Mouse (Mus musculus) T-helper 2 cell (primary cell): ENCODE measurements around the gene Rims1.

Experiments used
- in situ Hi-C: fragments of 300-600 bp; cut with MboI, MseI; formaldehyde crosslinking; loops from one replicate; pipeline ENCODE4 v1.15.1; 2025; ENCODE audit warnings: high pct_unique_total_duplicates

Rims1 gene

GRCm38 (mm10) chr1:22386361-22386760, 419.4 kb downstream of the Rims1 start:
- in situ Hi-C loops, result no loop called here

DNA sequence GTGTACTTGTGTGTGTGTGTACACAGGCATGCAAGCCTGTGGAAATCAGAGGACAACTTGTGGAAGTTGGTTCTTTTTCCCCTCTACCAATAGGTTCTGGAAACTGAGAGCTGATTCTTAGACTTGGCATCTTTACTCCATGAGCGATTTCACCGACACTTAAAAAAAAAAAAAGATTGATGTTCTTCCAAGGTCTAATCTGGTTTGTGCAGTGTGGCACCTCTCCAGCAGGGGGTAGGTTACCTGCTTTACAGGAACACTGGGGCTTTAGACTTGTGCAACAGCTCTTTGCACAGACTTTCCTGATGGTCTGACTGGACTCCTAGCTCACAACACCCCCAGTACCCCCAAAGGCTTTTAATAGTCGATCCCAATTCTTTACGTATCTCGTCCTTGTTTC, 428.1 kb downstream of the Rims1 start:
- in situ Hi-C loops, result no loop called here

- in situ Hi-C loops, result no loop called here
These were observed 428.7 kb downstream of the Rims1 start for GRCm38 (mm10) chr1:22377062-22377461.

DNA sequence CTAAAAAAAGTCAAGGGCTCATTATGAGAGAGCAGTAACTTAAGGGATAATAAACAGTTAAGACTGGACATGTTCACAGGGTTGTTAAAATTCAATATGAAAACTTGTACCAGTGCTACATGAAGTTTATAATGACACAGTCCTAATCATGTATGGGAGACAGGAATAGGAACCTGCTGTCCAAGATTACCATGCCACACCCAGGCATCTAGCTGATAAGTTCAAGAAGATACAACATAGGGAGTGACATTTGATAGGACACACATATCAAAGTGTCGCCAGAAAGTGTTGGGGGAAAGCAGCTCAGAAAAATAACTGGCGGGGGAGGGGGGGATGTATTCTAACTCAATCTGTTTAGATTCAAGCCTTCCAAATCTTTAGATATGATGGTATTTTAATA, 449.6 kb downstream of the Rims1 start:
- in situ Hi-C loops, result no loop called here

- in situ Hi-C loops, result no loop called here
These were observed 452.1 kb downstream of the Rims1 start for GRCm38 (mm10) chr1:22353687-22354086.

DNA sequence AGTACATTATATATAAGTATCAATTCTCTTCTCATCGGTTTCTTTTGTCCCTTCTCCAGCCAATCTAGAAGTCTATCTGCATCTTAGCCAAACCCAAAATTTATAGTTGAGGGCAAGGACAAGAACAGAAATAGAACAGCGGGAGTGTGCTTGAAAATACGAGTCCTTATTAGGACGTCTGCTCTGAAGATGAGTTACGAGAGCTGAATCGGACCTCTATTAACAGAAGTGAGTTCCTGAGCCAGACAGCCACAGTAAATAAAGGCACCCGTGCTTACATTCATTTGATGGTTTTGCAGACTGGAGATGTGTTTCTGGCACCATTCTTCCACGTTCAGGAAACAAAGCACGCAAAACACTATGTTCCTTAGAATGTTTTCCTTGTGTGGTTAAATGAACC, 466.9 kb downstream of the Rims1 start:
- in situ Hi-C loops, result no loop called here

DNA sequence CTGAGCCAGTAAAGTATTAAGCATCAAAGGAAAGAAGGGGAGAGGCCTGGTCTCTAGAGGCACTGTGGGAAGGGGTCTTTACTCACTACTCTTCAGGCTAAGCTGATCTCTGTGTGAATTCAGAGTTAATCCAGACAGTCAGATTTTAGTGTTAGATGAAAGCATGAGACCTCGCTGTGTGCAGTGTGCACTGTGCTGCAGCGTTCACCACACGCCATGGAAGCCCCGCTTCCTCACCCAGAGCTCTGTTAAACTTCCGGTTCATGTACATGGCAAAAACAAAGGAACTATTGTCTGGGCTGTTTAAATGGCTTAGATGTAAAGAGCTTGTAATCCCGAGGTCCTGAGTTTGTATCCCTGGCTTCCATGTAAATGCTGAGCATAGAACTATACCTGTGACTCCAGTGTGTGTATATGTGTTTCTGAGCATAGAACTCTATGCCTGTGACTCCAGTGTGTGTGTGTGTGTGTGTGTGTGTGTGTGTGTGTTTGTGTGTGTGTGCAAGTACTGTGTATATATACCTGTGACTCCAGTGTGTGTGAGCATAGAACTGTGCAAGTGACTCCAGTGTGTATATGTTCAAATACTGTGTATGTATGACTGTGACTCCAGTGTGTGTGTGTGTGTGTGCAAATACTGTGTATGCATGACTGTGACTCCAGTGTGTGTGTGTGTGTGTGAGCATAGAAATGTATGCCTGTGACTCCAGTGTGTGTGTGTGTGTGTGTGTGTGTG, 484.7 kb downstream of the Rims1 start:
- in situ Hi-C loops, result no loop called here

DNA sequence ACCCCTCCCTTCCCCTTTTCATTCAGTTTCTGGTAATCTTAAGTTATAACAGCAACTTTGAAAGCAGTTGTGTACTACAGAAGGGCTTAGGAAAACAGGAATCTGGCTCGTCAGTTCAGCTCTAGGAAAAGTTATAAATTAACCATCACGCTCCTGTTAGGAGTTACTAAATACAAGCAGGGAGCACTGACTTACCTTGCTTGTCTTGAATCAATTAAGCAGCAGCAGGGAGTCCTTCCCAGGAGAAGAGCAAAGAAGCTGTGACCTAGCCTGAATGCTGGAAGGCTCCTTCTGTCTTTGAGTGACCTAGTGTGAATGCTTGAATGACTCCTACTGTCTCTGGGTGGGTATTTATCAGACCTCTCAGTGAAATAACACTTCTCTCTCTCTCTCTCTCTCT, 490.3 kb downstream of the Rims1 start:
- in situ Hi-C loops, result no loop called here

- in situ Hi-C loops, result no loop called here
These were observed 494.3 kb downstream of the Rims1 start for GRCm38 (mm10) chr1:22311471-22311870.

DNA sequence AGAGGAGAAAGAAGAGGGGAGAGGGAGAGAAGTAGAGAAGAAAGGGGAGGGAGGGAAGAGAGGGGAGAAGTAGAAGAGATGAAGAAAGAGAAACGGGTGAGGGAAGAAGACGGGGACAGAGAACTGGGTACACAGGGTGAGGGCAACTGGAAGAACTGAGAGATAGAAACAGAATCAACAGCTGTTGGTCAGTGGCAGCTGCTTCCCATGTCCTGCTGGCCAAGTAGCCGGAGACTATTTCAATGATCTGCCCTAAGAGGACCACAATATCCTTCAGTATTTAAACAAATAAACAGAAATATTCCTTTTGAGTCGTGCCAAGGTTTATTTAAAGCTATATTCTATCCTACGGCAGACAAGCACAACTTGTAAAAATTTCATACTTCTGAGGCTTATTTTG, 499.3 kb downstream of the Rims1 start:
- in situ Hi-C loops, result no loop called here

GRCm38 (mm10) chr1:22305932-22306331, 499.9 kb downstream of the Rims1 start:
- in situ Hi-C loops, result no loop called here

DNA sequence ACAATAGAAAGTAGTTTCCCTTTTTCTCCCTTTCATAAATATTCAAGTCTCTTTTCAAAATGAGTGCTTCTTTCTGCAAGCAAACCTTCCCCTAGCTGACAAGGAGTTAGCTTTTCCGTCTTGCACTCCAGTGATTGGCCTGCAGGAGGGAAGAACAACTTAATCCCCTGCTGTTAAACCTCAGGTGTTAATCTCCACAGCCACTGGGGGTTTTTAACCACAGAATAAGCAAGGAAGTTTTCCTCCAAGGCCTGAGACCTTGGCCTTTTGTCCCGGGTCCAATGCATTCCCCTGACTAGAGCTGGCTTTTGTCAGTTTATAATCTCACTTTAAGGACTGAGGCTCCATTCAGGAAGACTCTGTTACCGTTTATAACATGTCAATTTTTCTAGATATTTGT, 511.8 kb downstream of the Rims1 start:
- in situ Hi-C loops, result no loop called here

- in situ Hi-C loops, result no loop called here
These were observed 512.5 kb downstream of the Rims1 start for GRCm38 (mm10) chr1:22293310-22293709.

GRCm38 (mm10) chr1:22286807-22287206, 519.0 kb downstream of the Rims1 start:
- in situ Hi-C loops, result no loop called here

DNA sequence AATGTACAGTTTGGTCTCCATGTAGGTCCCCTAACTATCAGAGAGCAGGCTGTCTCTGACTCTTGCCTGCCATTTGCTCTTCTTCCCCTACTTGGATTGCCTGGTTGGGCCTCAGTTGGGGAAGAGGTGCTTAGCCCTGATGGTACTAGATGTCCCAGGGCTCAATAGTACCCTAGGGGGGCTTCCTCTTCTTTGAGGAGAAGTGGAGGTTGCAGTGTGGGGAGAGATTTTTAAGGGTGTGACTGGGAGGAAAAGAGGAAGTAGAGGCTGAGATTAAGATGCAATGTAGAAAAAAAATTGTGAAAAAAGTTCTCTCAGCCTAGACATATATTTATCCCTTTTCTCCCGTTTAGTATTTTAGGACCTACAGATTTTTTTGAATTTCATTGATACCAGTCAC, 525.8 kb downstream of the Rims1 start:
- in situ Hi-C loops, result no loop called here

DNA sequence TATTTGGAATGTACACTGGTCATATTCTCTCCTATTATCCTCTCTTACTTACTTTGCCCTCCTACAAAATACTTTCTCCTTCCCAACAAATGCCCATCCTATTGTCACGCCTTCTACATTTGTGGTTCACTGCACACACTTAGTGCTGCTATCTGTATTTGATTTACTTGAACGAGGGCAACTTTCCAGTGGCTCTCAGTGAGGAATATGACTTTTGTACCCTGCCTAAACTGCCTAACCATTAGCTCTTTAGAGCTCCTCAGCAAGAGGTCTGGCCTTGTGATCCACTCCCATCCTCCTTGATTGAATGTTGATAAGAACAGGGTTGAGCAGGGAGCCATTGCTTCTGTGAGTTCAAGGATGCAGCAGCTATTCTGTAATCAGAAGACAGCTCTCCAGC, 531.7 kb downstream of the Rims1 start:
- in situ Hi-C loops, result loop anchor here (5.0 to 25.0 kb wide), 2 partner anchors 867 to 1112 kb away; no protein-coding TSS in a partner anchor

DNA sequence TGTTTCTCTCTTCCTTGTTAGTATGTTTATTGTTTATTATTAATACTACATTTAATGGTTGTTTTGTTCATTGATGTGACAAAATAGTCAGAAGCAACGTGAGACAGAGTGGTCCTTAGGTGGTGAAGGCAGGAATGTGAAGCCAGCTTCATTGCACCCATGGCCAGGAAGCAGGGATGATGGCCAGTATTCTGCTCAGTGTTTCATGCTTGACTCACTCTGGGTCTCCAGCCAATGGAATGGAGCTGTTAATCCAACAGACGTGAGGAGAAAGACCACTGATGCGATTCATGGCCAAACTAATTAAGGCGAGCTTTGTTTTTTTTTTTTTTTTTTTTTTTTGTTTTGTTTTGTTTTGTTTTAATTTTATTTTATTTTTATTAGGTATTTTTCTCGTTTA, 535.7 kb downstream of the Rims1 start:
- in situ Hi-C loops, result loop anchor here (5.0 to 25.0 kb wide), 2 partner anchors 863 to 1108 kb away; no protein-coding TSS in a partner anchor

DNA sequence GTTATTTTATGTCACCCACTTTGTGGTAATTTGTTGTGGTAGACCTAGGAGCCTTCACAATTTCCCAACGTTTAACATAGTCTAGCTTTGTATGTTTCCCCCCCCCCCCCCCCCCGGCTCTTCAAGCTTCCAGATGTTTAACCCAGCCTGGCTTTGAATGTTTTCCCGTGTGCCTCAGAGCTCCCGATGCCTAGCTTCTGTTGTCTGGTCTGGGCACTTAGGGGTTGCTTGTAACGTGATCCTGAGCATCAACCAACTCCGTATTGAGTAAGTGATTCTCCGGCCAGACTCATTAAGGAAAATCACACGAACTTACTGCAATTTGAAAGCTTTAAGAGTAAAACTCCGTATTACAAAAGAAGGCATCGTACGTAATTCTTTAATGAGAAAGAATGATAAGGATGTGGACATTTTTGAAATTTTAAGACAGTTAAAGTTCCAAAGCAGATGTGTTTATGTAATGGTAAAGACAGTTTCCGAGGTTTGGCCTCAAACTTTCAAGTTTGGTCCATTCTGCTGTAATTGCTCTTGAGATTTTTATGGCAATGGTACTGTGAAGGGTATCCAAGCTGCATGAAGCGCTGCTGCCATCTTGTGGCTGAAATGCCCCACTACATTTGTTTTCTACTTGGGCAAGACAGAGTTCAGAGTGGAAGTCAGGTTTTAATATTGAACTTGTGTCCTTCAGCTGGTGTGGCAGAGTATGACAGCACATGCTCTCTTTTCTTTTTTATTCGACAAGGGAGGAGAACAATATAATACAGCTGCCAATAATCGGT, 537.0 kb downstream of the Rims1 start:
- in situ Hi-C loops, result loop anchor here (10.0 to 25.0 kb wide), 2 partner anchors 744 to 1106 kb away; no protein-coding TSS in a partner anchor

DNA sequence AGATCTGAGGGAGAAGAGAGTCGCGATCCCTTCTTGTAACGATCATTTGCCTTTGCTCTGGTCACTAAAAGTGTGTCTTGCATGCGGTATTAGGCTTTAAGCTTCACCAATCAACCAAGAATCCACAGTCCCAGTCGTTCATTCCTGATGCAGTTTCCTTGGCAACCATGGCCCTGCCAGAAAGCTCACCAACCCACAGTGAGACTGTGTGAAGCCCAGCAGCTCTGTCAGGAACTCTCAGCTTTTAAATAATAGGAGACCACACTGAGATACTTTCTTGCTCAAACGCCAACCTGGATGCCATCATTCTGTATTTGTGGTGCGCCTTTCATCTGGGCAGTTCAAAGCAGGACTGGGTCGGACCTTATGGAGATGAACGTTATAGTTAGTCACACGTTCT, 539.3 kb downstream of the Rims1 start:
- in situ Hi-C loops, result loop anchor here (10.0 to 25.0 kb wide), 2 partner anchors 742 to 1104 kb away; no protein-coding TSS in a partner anchor

GRCm38 (mm10) chr1:22265528-22265927, 540.3 kb downstream of the Rims1 start:
- in situ Hi-C loops, result loop anchor here (10.0 to 25.0 kb wide), 2 partner anchors 741 to 1103 kb away; no protein-coding TSS in a partner anchor

DNA sequence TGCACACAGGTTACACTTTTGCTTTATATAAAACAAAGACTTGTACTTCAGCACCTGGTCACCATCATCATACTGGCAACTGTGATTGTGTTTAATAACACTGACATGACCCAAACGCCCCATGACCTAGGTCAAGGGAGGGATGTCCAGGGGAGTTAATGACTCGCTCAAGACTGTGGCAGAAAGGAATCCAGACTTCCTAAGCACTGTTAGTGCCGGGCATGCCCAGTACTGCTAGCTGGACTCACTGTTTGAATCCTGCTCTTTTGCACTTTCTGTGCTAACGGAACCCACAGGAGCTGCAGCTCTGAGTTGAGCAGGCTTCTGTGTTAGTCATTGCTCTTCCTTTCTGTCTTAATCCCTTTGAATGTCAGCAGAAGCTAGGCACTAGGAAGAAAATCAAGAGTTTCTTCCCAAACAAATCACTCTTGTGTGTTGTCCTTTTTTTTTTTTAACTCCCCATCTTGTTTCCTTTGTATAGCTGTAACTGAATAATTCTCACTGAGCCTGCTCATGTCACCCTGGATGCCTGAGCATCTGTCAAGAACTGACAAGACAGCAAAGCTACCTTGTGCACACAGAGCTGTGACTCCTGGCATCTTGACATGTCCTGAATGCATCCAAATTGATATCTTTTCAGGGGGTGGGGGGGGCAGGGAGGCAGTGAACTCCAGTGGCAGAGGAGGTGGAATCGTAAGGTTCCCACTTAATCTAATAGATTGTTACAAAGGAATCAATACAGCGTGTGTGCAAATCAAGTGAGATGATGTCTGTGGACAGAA, 543.4 kb downstream of the Rims1 start:
- in situ Hi-C loops, result loop anchor here (10.0 to 25.0 kb wide), 2 partner anchors 738 to 1100 kb away; no protein-coding TSS in a partner anchor

DNA sequence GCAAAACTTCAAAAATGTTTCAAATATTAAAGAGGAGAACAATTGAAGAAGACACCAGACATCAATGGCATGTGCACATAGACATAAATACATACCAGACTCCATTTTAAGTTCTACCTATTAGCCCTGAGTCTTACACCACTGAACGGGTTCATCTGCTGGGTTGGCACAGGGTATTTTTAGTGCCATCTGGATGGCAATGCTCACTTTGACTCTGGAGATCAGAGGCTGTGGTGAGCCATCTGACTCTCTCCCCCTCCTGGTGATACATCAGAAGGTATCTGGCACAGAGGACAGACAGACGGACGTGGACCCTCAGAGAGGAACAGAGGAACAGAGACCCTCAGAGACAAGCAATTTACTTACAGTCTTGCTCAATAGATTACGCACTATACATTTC, 544.1 kb downstream of the Rims1 start:
- in situ Hi-C loops, result loop anchor here (10.0 to 25.0 kb wide), 2 partner anchors 737 to 1099 kb away; no protein-coding TSS in a partner anchor
